Mouse (Mus musculus) heart, postnatal 36 days (tissue): ENCODE measurements around the gene Cacng4. TPM values are rescaled to one million over a fixed set of nuclear protein-coding genes. Genes with fewer than 3 reads are reported as not detected.
A peak's percentile ranks its signal among the peaks of the same experiment; 100 is the strongest.

ENCODE experiments used
- DNase-seq, 2 experiments: peaks; one replicate each; pipeline ENCODE4 v3.0.0; 2021 to 2022
- intact Hi-C: fragments of 180-260 bp; cut with DNase I; formaldehyde crosslinking; loops from one replicate; pipeline ENCODE4 v1.15.1; 2025
- total RNA-seq, 2 experiments: library from RNA; stranded (reverse); gene quantifications; 2 replicates each; pipeline ENCODE4 v1.2.3; 2021

Cacng4 gene
- total RNA-seq = under 1 TPM in 1 of 2 experiments, not detected in 1; 0.08 TPM

DNA sequence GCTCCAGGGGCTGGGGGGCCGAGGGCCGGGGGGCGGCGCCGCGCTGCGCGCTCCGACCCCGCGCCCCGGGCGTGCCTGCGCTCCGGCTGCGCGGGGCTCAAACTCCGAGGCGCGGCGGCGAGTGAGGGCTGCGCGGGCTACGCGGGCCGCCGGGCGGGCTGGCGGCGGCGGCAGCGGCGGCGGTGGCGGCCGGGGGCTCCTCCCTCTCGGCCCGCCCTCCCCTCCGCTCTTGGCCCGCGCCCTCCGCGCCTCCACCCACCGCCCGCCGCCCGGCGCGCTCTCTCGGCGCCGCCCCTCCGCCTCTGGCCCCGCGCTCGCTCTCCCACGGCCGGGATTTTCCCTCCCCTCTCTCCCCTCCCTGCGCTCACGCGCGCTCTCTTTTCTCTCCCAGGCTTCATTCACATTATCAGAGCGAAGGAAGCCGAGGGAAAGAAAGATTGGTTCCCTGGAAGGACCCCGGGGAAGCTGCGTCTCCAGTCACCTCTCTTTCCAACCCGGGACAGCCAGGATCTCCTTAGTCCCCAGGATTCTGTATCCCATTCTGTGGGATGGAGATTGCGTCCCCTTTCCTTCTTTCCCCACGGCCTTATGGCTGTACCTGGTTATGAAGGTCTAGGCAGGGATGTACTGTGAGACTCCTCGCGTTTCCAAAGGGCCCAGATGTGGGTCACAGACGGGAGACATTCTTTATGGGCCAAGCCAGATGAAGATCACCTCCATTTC lies at the start of gene Cacng4:
Cacng4 (minus strand) TSS at position 11 of the 723 bp plus-strand sequence.
- intact Hi-C loops = no loop called here
- peak in 1 of 2 experiments; percentile 12 for DNase-seq

DNA sequence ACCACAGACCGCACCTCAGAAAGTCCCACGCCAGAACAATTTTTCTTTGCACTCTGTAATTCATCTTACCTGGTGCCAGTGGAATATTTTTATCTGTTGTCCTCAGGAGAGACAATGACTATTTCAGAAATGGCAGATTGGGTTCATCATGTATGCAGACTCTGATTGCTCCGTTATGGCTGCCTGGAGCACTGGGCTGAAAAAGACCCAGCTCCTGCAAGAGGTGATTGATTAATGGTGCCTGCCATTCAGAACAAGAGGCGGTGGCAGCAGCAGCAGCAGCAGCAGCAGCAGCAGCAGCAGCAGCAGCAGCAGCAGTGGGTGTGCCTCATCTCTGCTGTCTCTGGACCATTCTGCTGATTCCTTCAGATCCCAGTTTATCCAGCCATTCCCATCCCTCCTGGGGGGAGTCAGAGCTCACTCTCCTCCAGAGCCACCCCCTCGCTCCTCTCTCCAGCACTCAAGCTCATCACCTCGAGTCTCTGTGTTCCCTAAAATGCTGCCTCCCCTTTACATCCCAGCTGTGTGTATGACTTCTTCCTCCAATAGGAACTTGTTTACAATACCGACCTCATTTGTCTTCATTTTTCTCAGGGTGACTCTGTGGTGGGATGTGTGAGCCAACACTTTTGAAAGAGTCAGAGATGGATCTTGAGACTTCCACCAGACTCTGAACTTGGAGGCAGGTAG lies 39.1 kb upstream of the Cacng4 start:
- no peak for DNase-seq
- intact Hi-C loops = no loop called here

DNA sequence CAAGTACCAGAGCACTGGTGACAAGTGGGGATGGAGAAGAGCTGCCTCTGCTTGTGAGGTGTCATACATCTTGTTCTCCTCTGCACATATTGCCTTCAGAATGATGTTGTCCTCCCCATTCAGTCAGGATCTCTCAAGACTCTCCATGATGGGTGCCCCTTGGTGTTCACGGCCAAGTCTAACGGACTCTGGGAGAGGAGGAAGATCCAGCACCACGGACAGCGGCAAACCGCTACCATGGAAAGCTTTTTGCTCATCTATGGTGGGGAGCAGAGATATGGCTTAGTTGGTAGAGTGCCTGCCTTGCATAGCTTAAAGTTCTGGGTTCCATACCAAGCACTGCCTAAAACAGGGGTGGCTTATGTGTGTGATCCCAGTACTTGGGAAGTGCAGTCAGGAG lies 22.8 kb upstream of the Cacng4 start:
- no peak for DNase-seq
- intact Hi-C loops = no loop called here

DNA sequence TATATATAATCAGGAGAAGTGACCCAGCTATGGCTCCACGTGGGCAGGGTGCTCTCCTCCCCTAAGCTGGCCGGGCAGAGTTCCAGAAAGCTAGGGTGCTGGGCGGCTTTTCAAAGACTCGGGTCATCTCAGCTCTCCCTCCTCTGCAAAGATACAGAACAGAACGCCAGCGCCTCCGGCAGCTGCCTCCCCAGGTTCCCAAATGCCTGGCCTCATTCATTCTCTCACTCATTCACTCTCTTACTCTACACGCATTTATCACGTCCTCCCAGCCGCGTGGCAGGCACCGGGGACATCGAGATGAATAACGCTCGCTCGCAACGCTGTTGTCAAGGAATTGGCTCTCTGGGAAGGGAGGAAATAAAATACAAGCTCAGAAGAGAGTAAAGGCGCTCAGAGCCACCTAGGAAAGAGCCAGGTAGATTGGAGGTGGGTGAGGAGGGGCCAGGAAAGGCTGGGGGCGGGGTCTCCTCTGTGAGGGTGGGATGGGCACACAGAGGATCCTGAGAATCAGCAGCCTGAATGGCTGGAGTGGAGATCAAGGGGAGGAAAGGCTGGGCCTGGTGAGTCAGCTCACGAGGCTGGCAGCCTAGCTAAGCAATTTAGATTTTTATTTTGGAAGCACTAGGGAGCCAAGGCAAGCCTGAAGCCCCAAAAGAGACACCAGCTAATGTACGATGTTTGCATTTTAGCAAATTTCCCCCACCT lies 18.7 kb upstream of the Cacng4 start:
- no peak for DNase-seq
- intact Hi-C loops = no loop called here

DNA sequence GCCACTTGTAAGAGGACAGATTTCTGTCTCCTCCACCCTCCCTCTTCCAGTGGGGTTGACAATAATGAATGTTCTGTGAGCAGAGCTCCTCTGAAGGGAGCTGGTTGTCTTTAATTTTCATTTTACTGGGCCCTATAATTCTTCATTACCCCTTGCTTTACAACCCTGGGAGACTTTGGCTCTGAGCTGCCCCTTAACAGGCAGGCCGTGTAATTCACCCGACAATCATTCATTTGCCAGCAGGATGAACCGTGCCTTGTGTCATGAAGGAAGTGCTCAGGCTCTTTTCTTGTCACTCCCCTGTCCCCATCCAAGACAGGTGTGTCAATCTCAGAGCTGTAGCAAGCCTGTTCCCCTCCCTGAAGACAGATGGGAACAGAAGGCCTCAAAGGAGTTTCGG lies 18.1 kb upstream of the Cacng4 start:
- intact Hi-C loops = no loop called here
- no peak for DNase-seq

DNA sequence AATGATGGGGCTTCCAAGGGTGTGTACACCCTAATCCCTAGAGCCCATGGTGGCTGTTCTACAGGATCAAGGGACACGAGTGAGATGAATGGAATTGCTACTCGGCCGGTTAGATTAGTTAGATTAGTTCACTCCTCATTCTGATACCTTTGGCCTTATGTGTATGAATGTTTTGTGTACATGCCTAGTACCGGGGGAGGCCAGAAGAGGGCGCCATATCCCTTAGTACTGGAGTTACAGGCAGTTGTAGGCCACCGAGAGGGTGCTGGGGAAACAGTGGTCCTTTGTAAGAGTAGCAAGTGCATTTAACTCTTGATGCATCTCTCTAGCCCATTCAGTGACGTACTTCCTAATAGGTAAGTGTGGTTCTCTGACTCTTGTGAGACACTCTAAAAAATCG lies 14.2 kb upstream of the Cacng4 start:
- DNase-seq = no peak
- intact Hi-C loops = no loop called here

DNA sequence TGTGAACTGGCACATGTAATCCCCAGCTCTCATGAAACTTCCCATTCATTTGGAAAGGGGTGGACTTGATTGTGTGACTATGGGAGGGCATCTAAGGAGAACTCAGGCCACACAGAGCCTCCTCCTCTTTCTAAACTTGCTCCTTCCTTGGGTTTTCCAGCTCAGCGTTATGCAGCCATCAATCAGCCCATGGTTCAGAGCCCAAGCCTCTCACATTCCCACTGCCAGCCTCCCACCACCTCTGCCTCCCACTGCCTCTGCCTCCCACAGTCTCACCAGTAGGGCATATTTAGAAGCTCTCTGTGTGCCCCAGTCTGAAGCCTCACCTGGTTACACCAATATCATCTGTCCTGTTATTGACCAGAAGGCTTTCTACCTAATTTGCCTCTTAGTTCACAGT lies 11.7 kb upstream of the Cacng4 start:
- intact Hi-C loops = no loop called here
- DNase-seq = no peak

DNA sequence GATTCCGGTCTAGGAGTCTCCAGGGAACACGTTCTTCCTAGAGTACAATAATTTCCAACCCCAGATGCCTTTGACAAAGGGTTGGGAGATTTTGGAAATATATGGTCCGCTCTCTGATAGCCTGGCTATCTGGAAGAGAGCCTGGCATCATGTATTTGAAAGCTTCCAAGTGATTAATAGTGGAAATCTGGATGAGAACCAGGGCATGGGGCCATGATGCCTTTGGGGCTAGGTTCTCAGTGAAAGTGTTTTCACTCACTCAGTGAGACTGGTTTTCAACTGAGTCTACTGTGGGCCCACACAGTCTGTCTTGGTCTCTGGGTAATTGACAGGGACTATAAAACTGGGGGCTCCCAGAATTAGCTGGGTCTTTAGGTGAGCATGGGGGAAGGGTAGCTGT lies 7.6 kb upstream of the Cacng4 start:
- intact Hi-C loops = no loop called here
- no peak for DNase-seq

DNA sequence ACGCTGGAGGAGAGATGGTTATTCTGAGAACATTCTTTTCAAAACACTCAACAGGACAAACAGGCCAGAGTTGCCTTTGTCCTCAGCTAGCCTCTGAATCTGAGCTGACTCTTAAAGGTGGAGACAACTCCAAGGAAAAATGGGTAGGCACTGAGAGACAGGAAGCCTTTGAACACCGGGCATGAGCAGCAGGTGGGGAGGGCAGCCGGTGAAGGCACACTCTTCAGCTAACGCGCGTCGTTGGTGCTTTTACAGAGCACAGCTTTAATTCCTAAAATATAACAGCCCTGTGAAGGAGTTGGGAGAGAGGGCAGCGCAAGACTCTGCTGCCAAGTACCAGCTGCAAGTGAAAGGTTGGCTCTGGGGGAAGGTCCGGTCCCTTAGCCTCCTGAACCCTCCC lies 5.0 kb upstream of the Cacng4 start:
- intact Hi-C loops = no loop called here
- DNase-seq = no peak

DNA sequence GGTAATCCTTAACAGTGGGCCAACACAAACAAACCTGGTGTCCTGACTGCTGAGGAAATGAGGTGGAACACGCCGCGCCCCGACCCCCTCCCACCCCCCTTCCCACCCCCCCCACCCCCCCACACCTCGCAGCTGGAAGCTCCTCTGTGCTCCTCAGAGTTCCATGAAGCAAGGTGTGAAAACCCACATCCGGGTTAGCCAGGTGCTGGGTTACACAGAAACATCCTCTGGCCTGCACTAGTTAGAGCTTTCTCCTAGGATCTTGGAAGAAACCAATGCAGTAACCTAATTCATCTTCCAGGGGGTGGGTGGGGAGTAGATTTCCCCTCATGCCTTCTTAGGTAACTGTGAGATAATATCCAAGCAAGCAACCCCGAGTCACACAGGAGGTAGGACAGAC lies 2.0 kb upstream of the Cacng4 start:
- intact Hi-C loops = no loop called here
- no peak for DNase-seq

DNA sequence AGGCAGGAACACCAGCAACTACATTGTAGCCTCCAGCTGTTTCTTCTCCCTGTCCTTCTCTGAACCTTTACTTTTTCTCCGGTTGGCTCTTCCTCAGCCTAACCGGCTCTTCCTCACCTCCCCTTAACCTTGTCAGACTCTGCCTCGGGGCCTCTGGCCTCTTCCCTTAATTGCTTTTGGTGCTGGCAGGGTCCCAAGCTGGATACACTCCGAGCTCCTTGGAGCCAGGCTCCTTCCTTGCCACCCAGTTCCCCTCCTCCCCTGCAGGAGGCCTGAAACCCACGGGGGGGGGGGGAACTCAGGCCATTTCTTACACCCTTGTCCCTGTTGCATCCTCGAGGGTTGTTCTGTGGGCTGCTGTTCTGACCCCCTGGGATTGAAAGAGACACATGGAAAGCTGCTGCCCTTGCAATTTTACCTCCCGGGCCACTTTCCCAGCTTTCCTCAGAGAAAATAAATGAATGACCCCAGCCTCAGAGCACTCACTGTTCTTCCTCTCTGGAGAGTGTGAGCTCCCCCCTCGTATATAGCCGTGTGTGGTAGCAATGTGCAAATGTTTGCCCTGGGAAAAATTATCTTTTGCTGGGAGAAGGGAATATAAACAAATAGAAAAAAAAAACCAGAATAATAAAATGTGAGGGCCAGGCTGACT lies 1.2 kb upstream of the Cacng4 start:
- intact Hi-C loops = no loop called here
- DNase-seq = no peak

DNA sequence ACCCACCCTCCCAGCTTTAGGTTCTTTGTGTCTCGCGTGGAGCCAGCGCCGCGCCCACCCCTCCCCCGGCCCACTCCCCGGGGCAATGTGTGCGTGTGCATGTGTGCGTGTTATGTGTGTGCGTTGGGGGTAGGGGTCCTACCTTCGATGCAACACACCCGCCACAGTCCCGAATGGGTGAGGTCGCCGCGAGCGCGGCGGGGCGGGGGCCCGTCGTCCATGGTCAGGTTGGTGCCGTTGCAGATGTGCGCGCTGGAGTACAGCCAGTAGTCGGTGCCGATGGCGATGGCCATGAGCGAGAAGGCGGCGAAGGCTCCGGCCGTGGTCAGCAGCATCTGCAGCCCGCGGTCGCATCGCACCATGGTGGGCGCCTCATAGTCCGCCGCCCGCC lies 259 bp downstream of the Cacng4 start:
- no peak for DNase-seq
- intact Hi-C loops = no loop called here

DNA sequence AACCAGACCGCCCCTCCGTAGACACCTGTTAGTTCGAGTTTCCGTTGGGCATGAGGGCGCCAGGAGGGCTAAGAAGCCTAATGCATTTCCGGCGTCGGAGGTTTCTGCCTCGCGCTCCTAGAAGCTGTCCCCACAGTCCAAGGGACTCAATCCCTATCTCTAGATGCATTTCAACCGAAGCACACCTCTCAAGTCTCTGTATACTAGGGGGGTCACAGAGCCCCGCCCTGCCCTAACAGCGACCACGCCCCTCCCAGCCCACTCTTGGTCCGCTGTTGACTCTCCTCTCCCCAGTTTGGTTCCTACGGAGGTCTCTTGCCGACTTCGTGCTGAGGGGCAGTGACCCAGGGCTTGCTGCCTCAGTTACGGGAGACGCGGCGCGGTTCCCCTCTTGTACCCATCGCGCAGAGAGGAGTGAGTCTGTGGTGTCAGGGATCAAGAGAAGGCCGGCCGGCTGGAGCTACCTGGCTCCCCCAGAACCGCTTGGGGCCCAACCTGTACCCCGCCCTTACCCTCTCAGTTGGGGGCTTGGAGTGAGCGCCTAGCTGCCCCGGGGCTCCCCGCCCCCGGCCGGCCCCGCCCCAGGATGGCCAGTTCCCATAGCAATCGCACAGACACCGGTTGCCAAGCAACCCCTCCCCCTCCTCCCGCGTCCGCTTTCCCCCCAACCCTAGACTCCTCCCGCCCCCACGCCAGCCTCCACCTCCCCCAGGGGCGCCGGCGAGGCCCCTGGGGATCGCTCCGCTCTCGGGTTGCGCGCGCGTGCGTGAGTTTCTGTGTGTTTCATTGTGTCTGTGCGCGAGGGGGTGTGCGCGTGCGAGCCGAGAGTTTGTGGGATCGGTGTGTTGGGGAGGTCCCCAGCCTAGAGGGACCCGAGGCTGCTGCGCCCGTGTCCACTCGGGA lies 906 bp downstream of the Cacng4 start:
- DNase-seq = no peak
- intact Hi-C loops = no loop called here

DNA sequence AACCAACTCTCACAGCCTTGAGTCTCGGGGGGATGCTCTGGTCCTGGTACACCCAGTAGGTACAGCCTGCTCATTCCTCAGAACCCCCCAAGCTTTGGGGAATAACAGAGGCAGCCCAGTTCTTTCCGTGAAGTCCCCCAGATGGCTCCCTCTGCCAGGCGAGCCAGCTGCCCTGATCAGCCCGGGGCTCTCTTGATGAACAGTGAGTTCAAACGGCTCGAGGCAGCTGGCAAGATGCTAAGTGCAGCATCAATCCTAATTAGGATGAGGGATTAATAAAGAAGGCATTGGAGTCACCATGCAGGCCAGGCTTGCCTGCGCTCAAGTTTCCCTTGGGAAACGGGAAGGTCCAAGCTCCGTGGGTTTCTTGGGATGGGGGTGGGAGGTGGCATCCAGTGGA lies 2.2 kb downstream of the Cacng4 start:
- intact Hi-C loops = no loop called here
- DNase-seq = no peak

DNA sequence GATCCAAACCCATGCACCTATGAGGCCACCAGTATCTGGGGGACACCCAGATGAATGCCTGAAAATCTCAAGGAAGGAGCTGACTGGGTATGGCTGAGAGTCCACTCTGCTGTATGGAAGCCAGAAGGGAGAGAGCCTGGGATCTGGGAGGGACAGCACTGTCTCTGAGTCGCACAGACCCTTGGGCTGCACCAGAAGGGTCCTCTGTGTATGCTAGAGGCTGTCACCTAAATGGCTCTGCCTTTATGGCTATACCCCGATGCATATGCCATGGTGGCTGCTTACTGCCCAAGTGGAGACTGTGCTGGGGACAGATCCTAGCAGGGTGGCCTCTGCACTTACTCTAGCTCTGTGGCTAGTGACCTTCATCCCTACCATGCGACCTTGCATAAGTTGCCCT lies 8.6 kb downstream of the Cacng4 start:
- DNase-seq = no peak
- intact Hi-C loops = no loop called here

DNA sequence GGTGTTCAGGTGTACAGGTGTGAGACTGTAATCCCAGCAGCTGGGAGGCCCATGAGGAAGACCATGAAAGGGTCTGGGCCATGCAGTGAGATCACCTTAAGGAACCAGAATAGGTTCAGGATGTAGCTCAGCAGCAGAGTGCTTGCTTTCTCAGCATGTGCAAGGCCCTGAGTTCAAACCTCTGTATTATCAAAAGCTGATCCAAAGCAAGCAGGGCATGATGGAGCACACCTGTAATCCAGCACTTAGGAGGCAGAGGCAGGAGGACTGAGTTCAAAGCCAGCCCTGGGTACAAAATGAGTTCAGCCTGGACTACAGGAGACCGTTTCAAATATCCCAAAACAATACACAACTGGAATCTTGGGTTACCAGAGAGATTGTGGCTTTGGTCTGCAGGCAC lies 9.1 kb downstream of the Cacng4 start:
- DNase-seq = no peak
- intact Hi-C loops = no loop called here

DNA sequence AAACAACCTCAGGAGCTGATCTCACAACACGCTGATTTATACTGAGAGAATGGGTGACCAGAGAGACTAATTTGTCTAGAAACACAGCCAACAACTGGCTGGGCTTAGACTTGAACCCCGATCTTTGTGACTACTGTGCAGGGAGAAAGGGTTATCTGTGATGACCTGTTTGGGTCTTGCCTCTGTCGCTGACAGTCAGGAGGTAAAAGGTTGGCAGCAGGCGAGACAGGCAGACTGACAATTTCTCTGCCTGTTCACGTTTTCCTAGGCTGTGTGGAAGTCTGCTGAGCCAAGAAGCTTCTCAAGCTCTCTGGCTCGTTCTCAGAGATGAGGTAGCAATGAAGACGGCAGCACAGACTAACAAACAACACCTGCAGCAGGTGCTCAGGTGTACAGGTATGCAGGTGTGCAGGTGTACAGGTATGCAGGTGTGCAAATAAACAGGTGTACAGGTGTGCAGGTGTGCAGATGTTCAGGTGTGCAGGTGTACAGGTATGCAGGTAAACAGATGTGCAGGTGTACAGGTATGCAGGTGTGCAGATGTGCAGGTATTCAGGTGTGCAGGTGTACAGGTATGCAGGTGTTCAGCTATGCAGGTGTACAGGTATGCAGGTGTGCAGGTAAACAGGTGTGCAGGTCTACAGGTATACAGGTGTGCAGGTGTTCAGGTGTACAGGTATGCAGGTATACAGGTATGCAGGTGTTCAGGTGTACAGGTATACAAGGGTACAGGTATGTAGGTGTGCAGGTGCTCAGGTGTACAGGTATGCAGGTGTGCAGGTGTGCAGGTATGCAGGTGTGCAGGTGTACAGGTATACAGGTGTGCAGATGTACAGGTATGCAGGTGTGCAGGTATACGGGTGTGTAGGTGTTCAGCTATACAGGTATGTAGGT lies 10.2 kb downstream of the Cacng4 start:
- no peak for DNase-seq
- intact Hi-C loops = no loop called here

DNA sequence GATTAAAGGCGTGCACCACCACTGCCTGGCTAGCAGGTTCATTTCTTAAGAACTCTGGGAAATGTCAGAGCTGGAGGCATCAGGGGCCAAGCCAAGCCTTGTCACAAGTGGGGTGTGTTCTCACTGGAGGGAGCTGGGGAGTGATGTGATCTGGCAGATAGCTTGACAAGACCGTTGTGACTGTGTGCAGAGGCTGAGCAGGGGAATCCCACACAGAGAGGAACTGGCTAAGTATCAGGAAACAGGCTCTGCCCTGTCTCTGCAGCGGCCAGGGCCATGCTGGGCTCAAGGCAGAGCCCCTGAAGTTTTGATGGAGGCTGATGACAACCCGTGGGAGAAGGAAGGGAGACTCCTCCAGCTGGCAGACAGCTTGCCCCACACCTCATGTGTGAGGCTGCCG lies 11.8 kb downstream of the Cacng4 start:
- DNase-seq = no peak
- intact Hi-C loops = no loop called here

DNA sequence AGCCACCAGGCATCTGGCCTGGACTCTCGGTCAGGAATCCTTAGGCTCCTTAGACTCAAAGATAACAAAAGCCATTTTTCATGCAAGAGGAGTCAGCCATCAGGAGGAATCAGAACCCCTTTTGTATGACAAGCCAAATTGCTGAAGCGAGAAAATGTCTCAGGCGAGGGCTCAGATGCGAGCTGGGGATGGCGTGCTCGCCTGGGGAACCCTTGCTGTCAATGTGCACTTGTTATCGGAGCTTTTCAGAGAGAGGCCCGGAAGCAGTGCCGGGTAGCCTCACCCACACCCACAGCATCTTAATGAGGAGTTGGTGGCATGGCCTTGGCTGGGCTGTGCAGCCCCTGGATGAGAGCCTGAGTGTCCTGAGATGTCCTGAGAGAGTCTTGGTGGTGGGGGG lies 15.5 kb downstream of the Cacng4 start:
- intact Hi-C loops = no loop called here
- no peak for DNase-seq
